Mouse (Mus musculus) B cell, adult (primary cell): ENCODE measurements around the gene Twnk. TPM values are rescaled to one million over a fixed set of nuclear protein-coding genes. Genes with fewer than 3 reads are reported as not detected.

Source experiments
- total RNA-seq: library from RNA; stranded (reverse); gene quantifications from 4 replicates; pipeline ENCODE4 v1.2.4, GENCODE M21; 2023; ENCODE audit not compliant: inconsistent age

Gene Twnk
- total RNA-seq, result 11.0 to 14.3 TPM (median 13.1 TPM) in 4 replicates

DNA sequence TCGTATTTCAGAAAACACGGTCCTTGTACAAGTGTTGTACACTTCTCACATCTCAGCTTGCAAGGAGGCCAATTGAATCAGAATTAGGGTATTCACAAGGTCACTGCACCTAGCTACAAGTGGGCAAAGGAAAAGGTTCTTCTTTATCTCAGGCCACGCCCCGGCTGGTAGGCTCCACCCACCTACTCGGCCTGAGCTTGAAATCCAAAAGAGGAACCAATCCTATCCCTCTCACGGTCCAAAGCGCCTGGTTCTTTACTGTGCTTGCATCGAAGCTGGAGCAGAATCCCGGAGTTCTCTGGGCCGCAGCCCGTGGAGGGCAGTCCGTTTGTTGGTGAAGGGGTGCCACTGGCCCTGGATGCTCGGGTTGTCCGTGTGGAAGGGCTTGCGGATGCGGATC is at the start of gene Twnk:
Gene Twnk (plus strand): TSS at position 220 of the 400 bp plus-strand sequence.

DNA sequence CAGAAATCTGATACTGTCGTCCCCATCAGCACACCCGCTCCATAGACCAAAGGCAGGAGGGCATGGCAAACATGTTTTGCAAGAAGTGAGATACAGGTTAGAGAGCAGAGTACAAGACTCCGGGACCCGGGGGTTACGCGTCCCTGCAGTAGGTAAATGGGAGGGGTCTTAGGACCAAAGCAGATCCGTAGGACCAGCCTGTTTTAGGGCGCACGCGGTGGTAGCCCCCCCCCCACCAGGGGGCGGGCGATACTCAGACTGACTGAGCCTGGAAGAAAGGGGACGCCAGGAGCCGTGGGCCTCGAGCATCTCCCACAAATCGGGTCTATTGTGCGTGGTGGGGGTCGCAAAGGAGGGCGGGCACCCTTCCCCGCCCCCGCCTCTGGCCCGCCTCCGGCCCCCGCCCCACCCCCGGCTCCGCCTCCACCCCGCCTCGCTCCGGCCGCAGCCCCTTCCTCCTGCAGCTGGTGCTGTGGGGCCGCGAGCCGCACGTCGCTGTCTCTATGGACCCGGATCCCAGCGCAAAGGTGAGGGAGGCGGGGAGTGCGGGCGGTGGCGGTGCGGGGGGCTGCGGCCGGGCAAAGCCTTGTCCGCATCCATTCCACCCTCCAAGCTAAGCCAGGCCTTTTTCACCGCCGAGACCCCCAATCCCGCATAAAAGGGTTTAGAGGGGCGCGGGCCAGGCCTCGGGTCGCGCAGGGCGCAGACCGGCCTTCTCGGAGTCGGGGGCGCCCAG is 16.5 kb upstream of the Twnk start, which contains the start of gene Sema4g:
Gene Sema4g (plus strand): TSS at position 271 of the 736 bp plus-strand sequence.

DNA sequence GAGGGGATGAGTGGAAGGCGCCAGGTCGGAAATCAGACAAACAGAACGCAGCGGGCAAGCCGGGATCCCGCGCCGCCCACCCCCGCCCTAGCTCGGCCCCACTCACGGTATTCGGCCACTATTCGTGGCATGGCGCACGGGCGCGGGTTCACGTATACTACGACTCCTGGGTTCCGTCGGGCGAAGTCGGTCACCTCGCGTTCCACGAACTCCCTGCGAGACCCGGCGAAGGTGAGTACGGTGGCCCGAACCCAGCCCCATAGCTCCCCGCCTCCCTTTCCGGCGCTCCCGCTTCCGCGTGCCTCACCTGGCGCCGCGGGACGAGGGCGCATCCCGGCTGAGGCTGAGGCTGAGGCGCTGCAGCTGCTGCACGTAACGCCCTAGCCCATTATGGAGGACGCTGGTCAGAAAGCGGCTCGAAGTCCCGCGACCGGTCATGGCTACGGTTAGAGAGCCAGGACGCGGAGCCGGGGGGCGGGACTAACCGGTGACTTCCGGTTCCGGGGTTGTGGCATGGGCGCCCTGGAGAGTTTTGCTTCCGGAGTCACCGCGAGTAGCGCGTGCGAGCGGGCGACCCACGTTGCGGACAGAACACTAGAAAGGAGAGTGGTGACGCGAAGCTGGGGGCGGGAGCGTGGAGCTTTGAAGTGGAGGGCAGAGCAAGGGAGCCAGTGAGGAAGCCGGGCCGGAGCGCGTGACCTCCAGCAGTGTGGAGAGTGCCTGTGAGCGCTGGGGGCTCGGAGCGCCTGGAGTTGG is 672 bp downstream of the Twnk start, which contains the start of gene Mrpl43:
Gene Mrpl43 (minus strand): TSS at position 486 of the 756 bp plus-strand sequence.

DNA sequence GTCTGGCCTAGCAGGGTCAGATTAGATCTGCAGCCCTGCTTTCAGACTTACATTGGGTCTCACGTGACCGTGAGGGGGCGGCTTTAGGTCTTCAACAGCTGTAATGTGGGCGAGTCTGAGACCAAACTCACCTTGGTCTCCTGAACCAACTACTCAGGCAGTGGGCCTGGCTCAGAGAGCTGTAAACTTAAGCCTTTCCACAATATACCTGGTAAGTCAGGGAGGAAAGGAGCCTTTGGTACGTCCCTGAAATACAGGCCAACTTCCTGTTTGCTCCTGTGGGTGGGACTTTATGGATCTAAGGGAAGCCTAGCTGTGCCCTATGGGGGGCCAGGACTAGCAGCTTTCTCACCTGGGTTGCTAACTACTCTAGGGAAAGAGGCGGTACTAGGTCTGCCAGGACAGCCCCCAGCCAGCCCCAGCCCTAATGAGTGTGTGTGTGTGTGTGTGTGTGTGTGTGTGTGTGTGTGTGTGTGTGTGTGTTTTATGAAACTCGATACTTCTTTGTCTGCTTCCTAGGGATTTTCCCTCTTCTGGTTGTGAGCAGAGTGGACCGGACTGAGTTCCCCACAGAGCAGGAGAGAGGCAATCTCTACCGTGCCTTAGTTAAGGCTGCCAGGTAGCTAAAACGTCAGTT is 9.0 kb downstream of the Twnk start, which contains the start of gene Lzts2:
Gene Lzts2 (plus strand): TSS at position 80 of the 637 bp plus-strand sequence.

DNA sequence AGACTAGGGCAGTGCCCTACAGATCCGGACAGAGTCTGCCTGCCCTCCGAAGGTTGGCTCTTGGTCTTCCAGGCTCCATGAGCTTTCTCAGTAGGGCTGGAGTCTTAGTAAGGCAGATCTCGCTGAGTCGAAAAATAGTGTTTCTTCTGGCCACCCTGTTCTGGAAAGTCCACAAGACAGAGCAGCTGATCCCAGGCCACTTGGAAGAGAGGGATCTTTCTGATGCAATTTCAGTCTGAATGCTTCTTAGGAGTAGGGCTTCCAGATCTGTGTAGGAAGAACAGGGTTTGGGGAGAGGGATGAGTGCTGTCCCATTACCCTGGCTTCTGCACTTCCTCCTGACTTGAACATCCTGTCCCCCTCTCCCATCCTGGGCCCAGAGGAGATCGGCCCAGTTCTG is 40.2 kb downstream of the Twnk start, which contains the start of gene Pdzd7:
Gene Pdzd7 (minus strand): TSS at position 67 of the 400 bp plus-strand sequence.

DNA sequence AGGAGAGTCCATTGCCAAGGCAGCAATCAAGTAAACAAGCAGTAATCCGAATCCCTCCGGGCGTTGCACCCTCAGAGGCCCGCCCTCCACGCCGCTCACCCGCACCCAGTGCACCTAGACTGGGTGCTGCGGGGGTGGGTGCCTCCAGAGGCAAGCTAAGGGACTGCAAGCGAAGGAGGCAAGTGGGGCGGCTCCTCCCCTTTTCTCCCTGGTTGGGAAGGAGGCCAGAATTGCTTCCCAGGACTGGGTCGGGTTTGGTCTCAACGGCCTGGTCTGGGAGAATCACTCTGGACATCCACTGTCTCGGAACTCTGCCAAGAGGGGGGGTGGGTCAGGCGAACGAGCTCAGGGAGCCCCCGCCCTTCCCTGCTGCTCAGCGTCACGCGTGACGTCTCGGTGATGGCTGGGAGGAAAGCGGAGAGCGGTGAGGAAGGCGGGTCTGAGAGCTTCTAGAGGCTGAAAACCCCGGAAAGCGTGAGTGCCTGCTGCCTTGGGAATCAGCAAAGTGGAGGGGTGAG is 42.0 kb downstream of the Twnk start, which contains the start of gene Sfxn3:
Gene Sfxn3 (plus strand): TSS at position 87 of the 518 bp plus-strand sequence.

Other genes with a start within 250 kb of the Twnk start
- gene Pax2, start 249.6 kb upstream of the Twnk start, total RNA-seq, result not detected in 4 replicates
- 70.3 to 96.3 TPM (median 85.6 TPM) in 4 replicates for gene Slf2, start 74.5 kb upstream of the Twnk start, total RNA-seq
- gene Sema4g, start 16.6 kb upstream of the Twnk start, total RNA-seq, result 0.57 to 1.3 TPM (median 0.88 TPM) in 4 replicates
- 30.9 to 35.0 TPM (median 33.1 TPM) in 4 replicates for gene Mrpl43, start 779 bp downstream of the Twnk start, total RNA-seq
- gene Lzts2, start 8.8 kb downstream of the Twnk start, total RNA-seq, result 0.45 to 1.7 TPM (median 1.3 TPM) in 4 replicates
- not detected in 4 replicates for gene Pdzd7, start 40.1 kb downstream of the Twnk start, total RNA-seq
- 20.4 to 28.0 TPM (median 23.7 TPM) in 4 replicates for gene Sfxn3, start 41.8 kb downstream of the Twnk start, total RNA-seq
- gene Kazald1, start 69.6 kb downstream of the Twnk start, total RNA-seq, result not detected in 4 replicates
- not detected in 4 replicates for gene Tlx1, start 145.0 kb downstream of the Twnk start, total RNA-seq
- gene Lbx1, start 230.1 kb downstream of the Twnk start, total RNA-seq, result not detected in 4 replicates